Mouse (Mus musculus): Measurements from ENCODE around the gene Gpr137. TPM values are rescaled to one million over a fixed set of nuclear protein-coding genes. Genes with fewer than 3 reads are reported as not detected.
"Not testable (repeated sequence)": the region's sequence is repeated elsewhere in the genome, so short reads cannot be mapped to it uniquely, and the experiment has no call there.

Gene Gpr137
- 26.9 and 35.2 TPM in 2 replicates for polyA plus RNA-seq (2015; fragmentation: Nextera tagmentation; extraction: Ambion mirVana)

- no peaks in the 10 kb centered on the region for H3K9me3 ChIP-seq
- H3K27me3 ChIP-seq = no peaks in the 10 kb centered on the region
- H3K4me3 ChIP-seq = peak within 1 kb of the TSS; percentile 86
- H3K27ac ChIP-seq = peak within 1 kb of the TSS; percentile 95
- H3K4me1 ChIP-seq = peaks cover 25% of the 10 kb centered on the region
- H3K4me2 ChIP-seq = peak within 1 kb of the TSS; percentile 95
- H3K36me3 ChIP-seq = peaks cover 12% of the 10 kb centered on the region
- peak; percentile 85 for ATAC-seq (ENCODE audit: insufficient number of reproducible peaks, insufficient read depth, low FRiP score, low TSS enrichment, low read depth)
- WGBS = under 1% methylated on average over 27 of the region's 27 CpGs
- peak within 1 kb of the TSS; percentile 93 for H3K9ac ChIP-seq
Measured at GRCm38 (mm10) chr19:6942249-6942691, at the start of gene Gpr137. TSS of gene Gpr137 (minus strand) at chr19:6942480.

GRCm38 (mm10) chr19:6991166-6991565 lies 48.9 kb upstream of the Gpr137 start:
- peaks cover 42% of the 10 kb centered on the region for H3K4me1 ChIP-seq
- H3K4me2 ChIP-seq = 0 out of 2 replicates have a peak overlapping the region, but pooled peaks have one; percentile 91
- not testable (repeated sequence) for H3K27me3 ChIP-seq; H3K36me3 ChIP-seq; H3K4me3 ChIP-seq; H3K9ac ChIP-seq; ATAC-seq (ENCODE audit: insufficient number of reproducible peaks, insufficient read depth, low FRiP score, low TSS enrichment, low read depth); H3K27ac ChIP-seq; H3K9me3 ChIP-seq
- WGBS = 90% methylated on average over 6 of the region's 6 CpGs

- no peaks in the 10 kb centered on the region for H3K9me3 ChIP-seq
- H3K9ac ChIP-seq = no peak overlapping the region
- no peak overlapping the region for H3K4me3 ChIP-seq
- no peak overlapping the region for H3K27ac ChIP-seq
- no peak for ATAC-seq (ENCODE audit: insufficient number of reproducible peaks, insufficient read depth, low FRiP score, low TSS enrichment, low read depth)
- H3K4me2 ChIP-seq = no peak overlapping the region
- WGBS = 83% methylated on average over 6 of the region's 6 CpGs
- peaks cover 46% of the 10 kb centered on the region for H3K4me1 ChIP-seq
- peaks cover 2% of the 10 kb centered on the region; the same call in 1 of the 2 replicates for H3K36me3 ChIP-seq
- H3K27me3 ChIP-seq = no peaks in the 10 kb centered on the region
Measured at GRCm38 (mm10) chr19:6990712-6991111, 48.4 kb upstream of the Gpr137 start.

GRCm38 (mm10) chr19:6989251-6989650 lies 47.0 kb upstream of the Gpr137 start:
- no peak for ATAC-seq (ENCODE audit: insufficient number of reproducible peaks, insufficient read depth, low FRiP score, low TSS enrichment, low read depth)
- Histone ChIP-seq H3K9ac (no peak overlapping the region), H3K4me3 (no peak overlapping the region), H3K27me3 (no peaks in the 10 kb centered on the region), H3K4me2 (no peak overlapping the region), H3K36me3 (peaks cover 14% of the 10 kb centered on the region), H3K27ac (no peak overlapping the region), H3K4me1 (peaks cover 34% of the 10 kb centered on the region), H3K9me3 (no peaks in the 10 kb centered on the region)
- WGBS = 83% methylated on average over 8 of the region's 8 CpGs

GRCm38 (mm10) chr19:6987904-6988285 lies 45.6 kb upstream of the Gpr137 start:
- WGBS = 3% methylated on average over 8 of the region's 8 CpGs
- Histone ChIP-seq H3K27ac (peak overlapping the region; percentile 90), H3K9ac (peak overlapping the region; percentile 95), H3K36me3 (peaks cover 27% of the 10 kb centered on the region), H3K27me3 (no peaks in the 10 kb centered on the region), H3K4me1 (peaks cover 29% of the 10 kb centered on the region), H3K4me3 (peak overlapping the region; percentile 89), H3K9me3 (no peaks in the 10 kb centered on the region), H3K4me2 (peak overlapping the region; percentile 84)
- ATAC-seq (ENCODE audit: insufficient number of reproducible peaks, insufficient read depth, low FRiP score, low TSS enrichment, low read depth) = no peak

- Histone ChIP-seq H3K27ac (peak within 1 kb of the TSS; percentile 90), H3K9me3 (no peaks in the 10 kb centered on the region), H3K9ac (peak within 1 kb of the TSS; percentile 95), H3K4me1 (peaks cover 27% of the 10 kb centered on the region), H3K27me3 (no peaks in the 10 kb centered on the region), H3K36me3 (peaks cover 33% of the 10 kb centered on the region), H3K4me2 (peak within 1 kb of the TSS; percentile 84), H3K4me3 (peak within 1 kb of the TSS; percentile 89)
- ATAC-seq (ENCODE audit: insufficient number of reproducible peaks, insufficient read depth, low FRiP score, low TSS enrichment, low read depth) = peak; percentile 49
- WGBS = under 1% methylated on average over 81 of the region's 85 CpGs
Measured at GRCm38 (mm10) chr19:6987061-6987903, 45.0 kb upstream of the Gpr137 start, which contains the start of gene Vegfb. TSS of gene Vegfb (minus strand) at chr19:6987651.

- Histone ChIP-seq H3K4me2 (peak overlapping the region; percentile 84), H3K27me3 (no peaks in the 10 kb centered on the region), H3K4me1 (peaks cover 22% of the 10 kb centered on the region), H3K36me3 (peaks cover 36% of the 10 kb centered on the region), H3K9ac (peak overlapping the region; percentile 95), H3K4me3 (peak overlapping the region; percentile 89), H3K27ac (no peak overlapping the region), H3K9me3 (no peaks in the 10 kb centered on the region)
- WGBS = 81% methylated on average over 10 of the region's 10 CpGs
- no peak for ATAC-seq (ENCODE audit: insufficient number of reproducible peaks, insufficient read depth, low FRiP score, low TSS enrichment, low read depth)
Measured at GRCm38 (mm10) chr19:6985951-6986708, 43.9 kb upstream of the Gpr137 start.

GRCm38 (mm10) chr19:6985300-6985699 lies 43.0 kb upstream of the Gpr137 start:
- Histone ChIP-seq H3K9me3 (no peaks in the 10 kb centered on the region), H3K9ac (no peak overlapping the region), H3K4me1 (peaks cover 27% of the 10 kb centered on the region), H3K4me2 (no peak overlapping the region; the same call in 1 of the 2 replicates), H3K4me3 (no peak overlapping the region), H3K27me3 (no peaks in the 10 kb centered on the region), H3K36me3 (peaks cover 36% of the 10 kb centered on the region), H3K27ac (no peak overlapping the region)
- WGBS = 78% methylated on average over 19 of the region's 19 CpGs
- ATAC-seq (ENCODE audit: insufficient number of reproducible peaks, insufficient read depth, low FRiP score, low TSS enrichment, low read depth) = no peak

GRCm38 (mm10) chr19:6983621-6984020 lies 41.3 kb upstream of the Gpr137 start:
- Histone ChIP-seq H3K4me2 (no peak overlapping the region), H3K36me3 (peaks cover 39% of the 10 kb centered on the region), H3K27ac (no peak overlapping the region), H3K27me3 (no peaks in the 10 kb centered on the region), H3K9me3 (no peaks in the 10 kb centered on the region), H3K9ac (no peak overlapping the region), H3K4me3 (no peak overlapping the region), H3K4me1 (peaks cover 36% of the 10 kb centered on the region)
- no peak for ATAC-seq (ENCODE audit: insufficient number of reproducible peaks, insufficient read depth, low FRiP score, low TSS enrichment, low read depth)
- 93% methylated on average over 5 of the region's 5 CpGs for WGBS

GRCm38 (mm10) chr19:6981465-6981864 lies 39.2 kb upstream of the Gpr137 start:
- peaks cover 59% of the 10 kb centered on the region for H3K36me3 ChIP-seq
- 88% methylated on average over 4 of the region's 4 CpGs for WGBS
- H3K9me3 ChIP-seq = no peaks in the 10 kb centered on the region
- no peak overlapping the region for H3K27ac ChIP-seq
- H3K4me2 ChIP-seq = peak overlapping the region; percentile 85; the same call in 1 of the 2 replicates
- peaks cover 44% of the 10 kb centered on the region for H3K4me1 ChIP-seq
- no peaks in the 10 kb centered on the region for H3K27me3 ChIP-seq
- H3K4me3 ChIP-seq = peak overlapping the region; percentile 66; the same call in 1 of the 2 replicates
- no peak overlapping the region for H3K9ac ChIP-seq
- ATAC-seq (ENCODE audit: insufficient number of reproducible peaks, insufficient read depth, low FRiP score, low TSS enrichment, low read depth) = no peak

GRCm38 (mm10) chr19:6980381-6981093 lies 38.3 kb upstream of the Gpr137 start, which contains the start of gene Fkbp2:
TSS of gene Fkbp2 (minus strand) at chr19:6980501.
- Histone ChIP-seq H3K4me2 (peak within 1 kb of the TSS; percentile 85), H3K27ac (peak within 1 kb of the TSS; percentile 91), H3K4me3 (peak within 1 kb of the TSS; percentile 66), H3K4me1 (peaks cover 44% of the 10 kb centered on the region), H3K27me3 (no peaks in the 10 kb centered on the region), H3K9me3 (no peaks in the 10 kb centered on the region), H3K9ac (peak within 1 kb of the TSS; percentile 80), H3K36me3 (peaks cover 55% of the 10 kb centered on the region)
- WGBS = 2% methylated on average over 38 of the region's 38 CpGs
- ATAC-seq (ENCODE audit: insufficient number of reproducible peaks, insufficient read depth, low FRiP score, low TSS enrichment, low read depth) = peak; percentile 89

All from embryonic facial prominence, embryonic 13.5 days (tissue).